Mouse (Mus musculus) megakaryocyte, adult 5-6 weeks (primary cell): ENCODE results near the gene Rab30. TPM values are rescaled to one million over a fixed set of nuclear protein-coding genes. Genes with fewer than 3 reads are reported as not detected.

Experiments
- ATAC-seq: 2 replicates; pipeline ENCODE4 v1.8.0; 2016; ENCODE audit warnings: mild to moderate bottlenecking, inconsistent platforms; ENCODE audit not compliant: poor library complexity, severe bottlenecking
- total RNA-seq, 2 experiments: library from RNA; stranded (forward) in 1 of 2; stranded (reverse) in 1 of 2; fragments of 153-499, 151-499 nt in 1 of 2; fragments of 221-1000, 200-1000 nt in 1 of 2; gene quantifications; 2 replicates each; pipeline versions ENCODE4 v1.2.3 to v1.2.4; 2015 to 2017

Rab30 gene
- total RNA-seq, 2 experiments from 2014 or later, result 0.02 to 0.11 TPM

DNA sequence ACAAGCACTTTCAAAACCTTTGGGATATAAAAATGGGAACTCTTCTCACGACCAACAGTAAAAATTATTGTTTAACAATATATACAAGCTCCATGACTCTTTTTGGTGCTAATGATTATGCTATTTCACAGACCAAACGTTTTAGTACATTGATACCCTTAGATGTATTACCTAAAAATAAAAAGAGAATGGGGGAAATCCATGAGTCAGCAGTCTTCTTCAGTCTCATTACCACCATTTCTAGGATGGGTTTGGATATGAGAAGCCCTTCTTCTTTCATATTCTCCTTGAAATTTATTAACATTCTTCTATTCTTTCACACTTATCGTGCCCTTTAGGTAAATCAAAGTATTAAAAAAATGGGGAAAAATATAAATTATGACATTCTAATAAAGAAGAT, 95.0 kb downstream of the Rab30 start:
- ATAC-seq, result no peak

DNA sequence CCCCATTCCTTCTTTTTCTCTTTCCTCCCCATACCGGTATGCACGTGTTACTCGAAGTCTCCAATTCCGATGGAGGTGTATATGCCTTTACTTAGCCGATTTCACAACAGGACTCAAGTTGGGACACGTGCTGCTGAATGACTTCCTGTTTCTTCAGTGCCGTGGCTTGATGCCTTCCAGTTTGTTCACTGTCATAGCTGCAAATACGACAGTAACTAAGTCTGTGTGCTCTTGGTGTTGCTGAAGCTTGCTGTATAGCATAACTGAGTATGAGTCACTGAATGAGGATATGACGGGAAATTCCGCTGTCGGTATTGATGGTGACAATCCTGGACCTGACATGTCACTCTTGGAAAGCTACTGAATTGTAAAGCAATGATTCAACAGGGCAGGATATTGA, 95.8 kb downstream of the Rab30 start:
- peak; percentile 92 for ATAC-seq

DNA sequence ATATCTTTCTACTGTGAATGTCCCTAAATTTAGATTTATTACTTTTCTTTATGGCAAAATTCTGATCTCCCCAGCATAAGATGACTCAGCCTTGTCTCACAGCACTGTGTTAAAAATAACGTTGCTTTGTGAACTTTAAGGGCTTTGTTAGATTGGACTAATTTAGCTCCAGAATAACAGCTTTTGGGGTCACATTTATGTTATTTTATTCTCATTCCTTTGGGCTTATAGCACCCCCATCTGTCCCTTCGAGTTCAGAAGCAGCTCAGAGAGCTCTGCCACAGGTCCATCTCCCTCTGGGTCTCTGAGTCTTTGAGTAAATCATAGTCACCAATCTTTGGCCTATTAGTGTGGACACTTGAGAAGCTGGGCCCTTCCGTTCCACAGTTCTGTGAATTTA, 96.5 kb downstream of the Rab30 start:
- ATAC-seq, result no peak

DNA sequence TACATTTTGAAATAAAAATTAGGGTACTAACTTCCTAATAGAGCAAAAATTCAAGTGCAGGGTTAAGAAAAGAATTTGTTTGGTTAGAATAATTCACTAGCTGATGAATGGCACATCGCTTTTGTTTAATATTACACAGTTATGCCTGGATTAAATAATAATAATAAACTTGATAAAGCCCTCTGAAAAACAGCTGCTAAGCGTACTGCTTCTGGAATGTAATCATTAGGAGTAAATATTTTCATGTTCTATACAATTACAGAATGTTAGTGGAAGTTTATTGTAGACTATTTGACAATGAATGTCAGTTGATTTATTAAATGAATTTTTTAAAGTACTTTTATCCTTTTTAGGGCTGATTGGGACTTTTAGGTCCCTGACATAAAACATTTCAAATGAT, 100.9 kb downstream of the Rab30 start:
- no peak for ATAC-seq

DNA sequence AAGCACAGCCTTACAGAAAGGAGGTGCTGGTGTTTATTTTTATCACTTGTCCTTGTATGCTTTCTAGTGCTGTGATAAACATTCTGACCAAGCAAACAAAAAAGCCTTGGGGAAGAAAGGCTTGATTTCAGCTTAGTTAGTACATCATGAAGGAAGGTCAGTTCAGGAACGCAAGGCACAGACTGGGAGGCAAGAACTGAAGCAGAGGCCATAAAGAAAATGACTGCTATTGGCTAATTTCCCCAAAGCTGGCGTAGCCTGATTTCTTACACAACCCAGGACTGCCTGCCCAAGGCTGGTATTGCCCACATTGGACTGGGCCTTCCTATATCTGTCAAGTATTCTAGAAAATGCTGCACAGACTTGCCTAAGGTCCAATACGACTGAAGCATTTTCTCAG, 106.8 kb downstream of the Rab30 start:
- ATAC-seq, result no peak

DNA sequence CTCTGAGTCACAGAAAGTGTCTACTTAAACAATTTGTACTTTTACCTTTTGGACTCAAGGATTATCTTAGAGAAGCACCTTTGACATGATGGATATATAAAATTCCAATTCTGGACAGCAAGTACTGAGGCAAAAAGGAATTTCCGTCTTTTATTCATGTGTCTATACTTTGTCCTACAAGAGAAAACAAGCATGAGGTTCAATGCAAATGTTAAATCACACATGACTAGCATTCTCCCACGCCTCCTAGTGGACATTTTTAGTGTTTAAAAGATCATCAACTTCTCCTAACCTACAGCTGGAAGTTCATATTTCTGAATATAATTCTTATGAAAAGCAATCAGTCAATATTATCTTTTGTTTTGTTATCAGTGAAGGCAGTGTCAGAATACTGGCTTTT, 125.1 kb downstream of the Rab30 start:
- ATAC-seq, result peak; percentile 72

DNA sequence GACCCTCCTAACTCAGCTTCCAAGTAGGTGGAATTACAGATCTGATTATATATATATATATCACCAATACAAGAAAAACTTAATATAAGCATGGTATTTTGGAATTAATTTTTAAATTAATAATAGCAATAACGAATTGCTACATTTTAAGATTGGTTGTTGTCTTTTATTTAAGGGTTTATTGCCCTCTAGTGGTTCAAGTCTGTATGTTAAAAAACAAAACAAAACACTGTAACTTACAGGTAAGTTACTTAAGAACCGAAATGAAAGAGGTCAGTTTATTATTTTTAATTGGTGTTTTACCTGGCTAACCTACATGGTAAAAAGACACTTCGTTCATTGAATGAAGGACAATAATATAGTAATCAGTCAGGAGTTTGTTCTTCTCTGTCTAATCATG, 128.8 kb downstream of the Rab30 start:
- no peak for ATAC-seq

DNA sequence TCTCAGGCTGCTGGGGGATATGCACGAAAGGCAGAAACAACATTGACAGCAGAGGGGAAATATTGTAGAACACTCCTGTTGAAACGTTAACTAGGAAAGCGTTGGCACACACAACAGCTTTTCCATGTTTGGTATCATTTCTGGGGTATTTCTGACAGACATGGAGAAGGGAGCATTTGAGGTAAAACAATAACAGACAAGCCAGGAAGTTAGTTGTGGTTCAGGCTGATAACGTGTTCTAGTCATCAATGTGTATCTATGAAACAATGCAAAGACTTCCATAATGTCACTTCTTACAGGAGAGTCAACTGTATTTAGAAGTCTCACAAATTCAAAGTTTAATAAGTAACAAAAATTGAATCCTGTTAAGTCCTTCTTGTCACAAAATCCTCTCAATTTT, 130.2 kb downstream of the Rab30 start:
- ATAC-seq, result no peak

DNA sequence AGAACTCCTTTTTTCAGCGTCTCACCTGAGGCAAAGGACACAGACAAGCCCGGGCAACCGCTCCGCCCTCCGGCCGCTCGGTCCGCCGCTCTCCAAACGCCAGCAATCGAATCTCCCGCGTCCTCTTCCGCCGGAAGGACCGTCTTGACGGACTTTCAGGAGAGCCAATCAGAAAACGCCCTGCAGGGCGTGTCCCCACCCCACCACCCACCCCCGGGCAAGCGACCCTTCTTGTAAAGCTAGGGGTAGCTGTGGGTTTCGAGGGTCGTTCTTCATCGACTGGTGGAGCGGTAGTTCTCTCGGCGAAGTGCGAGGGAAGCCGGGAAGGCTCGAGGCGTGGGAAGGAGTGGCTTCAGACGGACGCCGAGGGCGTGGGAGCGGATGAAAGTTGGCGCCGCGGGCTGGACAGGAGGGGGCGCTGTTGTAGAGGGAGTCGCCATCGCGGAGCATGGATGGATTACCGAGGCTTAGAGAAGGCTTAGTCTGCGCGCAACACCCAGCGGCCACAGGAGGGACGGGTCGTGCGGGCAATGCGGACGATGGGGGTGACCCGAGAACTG, 132.8 kb downstream of the Rab30 start, which contains the start of the genes Ddias and Prcp:
Gene Ddias (minus strand): TSS at position 132 of the 560 bp plus-strand sequence.
Gene Prcp (plus strand): TSS at position 355 of the 560 bp plus-strand sequence.
- ATAC-seq, result peak; percentile 58

DNA sequence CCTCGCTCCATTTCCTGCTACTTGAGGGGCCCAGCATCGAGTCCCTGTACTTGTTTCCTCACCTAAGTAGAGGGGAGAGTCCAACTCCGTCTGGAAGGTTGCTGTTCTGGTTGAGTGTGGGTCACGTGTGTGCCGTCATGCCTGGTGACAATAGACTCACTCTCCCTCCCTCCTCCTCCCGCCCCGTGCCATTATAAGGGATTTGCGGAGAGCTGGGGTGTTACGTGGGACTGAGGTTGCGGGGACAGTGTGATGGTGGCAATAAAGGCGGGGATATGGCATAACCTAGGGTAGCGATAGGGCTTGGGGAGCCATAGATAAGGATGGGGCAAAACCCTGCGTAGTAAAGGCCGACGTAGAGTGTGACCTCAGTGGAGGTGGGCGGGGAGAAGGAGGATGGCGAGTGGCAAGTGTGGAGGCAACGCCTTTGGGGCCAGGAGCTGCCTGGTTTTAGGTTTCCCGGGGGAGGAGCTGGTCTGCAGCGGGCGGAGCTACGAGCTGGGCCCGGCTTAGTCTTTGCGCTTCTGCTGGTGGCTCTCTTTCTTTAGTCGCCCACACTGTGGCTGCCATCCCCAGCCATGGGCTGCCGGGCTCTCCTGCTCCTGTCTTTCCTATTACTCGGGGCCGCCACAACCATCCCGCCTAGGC, 133.5 kb downstream of the Rab30 start:
- peak; percentile 63 for ATAC-seq

DNA sequence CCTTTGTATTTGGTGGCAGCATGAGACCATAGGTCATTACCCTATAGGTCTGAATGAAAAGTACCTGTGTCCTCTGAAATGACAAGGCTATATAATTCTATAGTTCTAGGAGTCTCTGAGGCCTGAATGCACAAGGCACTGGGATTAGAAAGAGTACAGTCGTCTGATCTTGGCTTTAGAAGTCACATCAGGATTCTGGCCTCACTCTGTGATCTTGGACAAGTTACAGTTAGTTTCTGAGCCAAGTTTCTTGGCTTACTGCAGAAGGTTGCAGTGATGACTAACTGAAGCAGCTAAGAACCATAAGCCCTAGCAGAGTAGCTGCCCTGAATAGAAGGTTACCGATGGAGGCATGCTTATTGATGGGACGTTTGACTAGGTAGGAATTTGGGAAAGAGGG, 134.7 kb downstream of the Rab30 start:
- no peak for ATAC-seq

DNA sequence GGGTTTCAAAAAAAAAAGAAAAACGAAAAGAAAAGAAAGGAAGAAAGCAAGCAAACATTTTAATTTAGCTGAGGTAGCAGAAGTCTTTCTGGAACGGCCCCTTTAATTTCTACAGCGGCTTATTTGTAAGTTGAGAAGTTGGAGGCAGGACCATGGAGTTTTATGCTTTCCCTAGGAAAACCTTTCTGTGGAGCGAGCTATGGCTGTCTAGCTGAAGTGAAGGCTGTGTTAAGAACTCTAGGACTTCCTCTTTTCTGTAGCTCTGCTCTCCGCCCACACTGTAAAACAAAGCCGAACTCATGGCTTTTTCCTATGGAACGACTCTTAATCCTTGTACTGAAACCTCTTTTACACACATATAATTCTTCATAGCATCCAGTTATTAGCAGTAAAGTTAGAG, 135.1 kb downstream of the Rab30 start:
- no peak for ATAC-seq

DNA sequence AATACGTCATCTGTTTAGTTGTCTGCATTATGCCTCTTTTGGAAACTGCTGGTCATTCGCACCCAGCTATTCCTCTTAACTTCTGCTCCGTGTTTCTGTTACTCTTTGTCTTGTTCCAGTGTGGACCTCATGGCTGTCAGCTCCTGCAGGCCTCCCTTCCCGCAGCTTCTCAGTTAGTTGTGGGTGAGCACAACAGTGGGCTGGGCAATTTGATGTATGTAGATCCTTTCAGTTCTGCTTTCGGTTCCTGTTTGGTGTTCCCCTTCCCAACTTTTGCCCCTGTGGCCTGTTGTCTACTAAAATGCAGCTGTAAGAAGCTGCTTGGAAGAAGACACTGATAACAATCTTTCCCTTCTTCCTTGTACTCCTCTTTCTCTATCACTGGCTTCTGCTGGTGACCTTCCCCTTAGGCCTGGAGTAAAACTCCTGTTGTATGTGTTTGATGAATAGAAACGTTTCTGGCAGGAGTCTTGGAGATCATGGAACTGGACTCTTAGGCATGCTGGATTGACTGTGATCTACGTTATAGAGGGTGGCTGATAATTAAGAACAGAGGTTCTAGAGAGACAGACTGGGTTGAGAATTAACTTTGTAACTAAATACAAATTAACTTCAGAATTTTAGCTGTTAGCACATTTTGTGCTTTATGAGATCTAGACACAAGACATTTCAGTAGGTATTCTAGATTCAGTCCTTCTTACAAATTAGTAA, 137.3 kb downstream of the Rab30 start:
- peak; percentile 31 for ATAC-seq

DNA sequence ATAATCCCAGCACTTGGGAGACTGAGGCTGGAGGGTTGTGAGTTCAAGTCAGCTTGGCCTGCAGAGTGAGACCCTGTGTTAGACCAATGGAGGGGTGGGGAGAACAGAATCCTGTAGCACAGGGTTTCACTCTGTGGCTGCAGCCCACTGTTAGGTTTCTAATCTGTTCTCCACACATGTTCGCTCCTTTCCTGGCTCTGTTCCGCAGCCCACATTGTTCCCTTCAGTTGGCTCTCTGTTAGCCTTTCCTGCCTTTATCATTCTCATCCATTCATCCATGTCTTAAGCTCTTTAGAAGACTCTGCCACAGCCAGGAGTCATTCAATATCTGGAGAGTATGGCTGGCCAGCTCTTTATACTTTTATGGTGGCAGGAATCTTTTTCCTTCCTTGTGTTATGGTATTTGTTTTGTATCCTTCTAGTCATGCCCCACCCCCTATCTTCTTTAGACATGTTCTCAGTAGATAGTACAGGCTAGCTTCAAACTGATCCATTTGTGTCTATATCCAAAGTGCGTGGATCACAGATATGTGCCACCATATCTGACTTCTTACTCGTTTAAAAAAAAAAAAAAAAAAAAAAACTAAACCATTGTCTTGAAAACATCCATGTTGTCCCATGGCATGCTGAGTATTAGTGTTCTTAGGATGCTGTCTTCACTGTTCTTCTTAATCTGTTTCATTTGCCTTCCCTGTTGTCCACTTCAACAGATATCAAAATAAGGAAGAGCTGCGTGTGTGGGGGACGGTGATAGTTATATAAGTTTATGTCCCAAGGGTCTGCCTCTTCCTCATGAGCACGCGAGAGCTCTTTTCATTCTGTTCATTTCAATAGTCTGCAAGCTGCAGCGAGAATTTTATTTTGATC, 142.7 kb downstream of the Rab30 start:
- 0 out of 2 replicates have a peak, but pooled peaks have one; percentile 14 for ATAC-seq

DNA sequence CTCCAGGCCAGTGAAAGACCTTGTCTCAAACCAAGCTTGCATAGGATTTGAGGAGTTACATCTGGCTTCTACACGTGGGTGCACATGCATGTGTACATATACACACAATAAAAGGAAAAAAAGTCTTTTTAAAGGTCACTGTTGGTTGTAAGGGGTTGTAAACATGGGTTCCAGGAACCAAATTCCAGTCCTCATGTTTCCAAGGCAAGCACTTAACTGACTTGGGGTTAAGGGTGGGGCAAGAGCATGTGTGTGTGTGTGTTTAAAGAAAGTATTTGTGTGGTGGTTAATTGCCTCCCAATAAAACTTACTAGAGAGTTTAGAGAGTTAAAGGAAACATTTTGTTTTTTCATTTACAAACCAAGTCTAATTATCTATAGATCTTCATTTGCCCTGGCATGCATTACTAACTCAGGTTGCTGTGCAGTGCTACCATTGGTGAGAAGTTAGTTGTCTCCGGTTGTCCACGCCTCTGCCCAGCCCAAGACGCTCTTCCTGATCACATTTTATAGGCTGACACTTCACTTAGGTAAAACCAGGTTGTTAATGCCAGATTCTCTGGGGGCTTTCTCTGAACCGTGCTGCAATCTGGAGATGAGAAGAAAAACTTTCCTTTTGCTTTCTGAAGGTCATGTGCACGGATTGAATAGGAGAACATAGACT, 143.7 kb downstream of the Rab30 start:
- no peak for ATAC-seq

DNA sequence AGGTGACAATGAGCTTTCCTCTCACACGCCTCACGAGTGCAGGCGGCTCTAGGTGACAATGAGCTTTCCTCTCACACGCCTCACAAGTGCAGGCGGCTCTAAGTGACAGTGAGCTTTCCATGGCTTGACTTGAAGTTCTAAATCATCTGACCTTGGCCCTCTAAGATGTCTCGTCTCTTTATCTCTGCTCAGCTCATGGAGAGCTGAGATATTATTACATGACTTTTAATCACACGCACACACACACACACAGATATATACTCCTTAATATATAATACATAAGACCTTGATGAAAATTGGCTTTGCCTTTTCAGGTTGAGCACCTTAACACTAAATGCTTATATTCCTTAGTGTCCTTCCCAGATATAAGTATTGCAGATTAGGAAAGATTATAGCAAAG, 145.4 kb downstream of the Rab30 start:
- ATAC-seq, result no peak

DNA sequence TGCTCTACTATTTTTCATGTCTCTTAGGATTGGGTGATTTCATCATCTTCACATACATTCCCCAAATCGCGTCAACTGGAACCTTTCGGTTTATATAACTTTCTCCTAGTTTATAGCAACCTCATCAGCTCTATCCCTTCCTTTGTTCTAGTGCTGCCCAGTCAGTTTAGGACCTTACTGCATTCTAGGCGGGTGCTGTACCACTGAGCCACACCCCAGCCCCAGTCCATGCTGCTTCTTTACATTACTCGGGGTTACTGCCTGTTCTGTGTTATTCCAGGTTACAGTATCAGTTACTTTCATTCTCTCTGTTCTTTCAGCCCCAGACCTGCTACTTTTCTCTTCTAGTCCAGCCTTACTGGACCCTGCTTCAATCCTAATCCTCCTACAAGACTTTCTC, 145.8 kb downstream of the Rab30 start:
- no peak for ATAC-seq

DNA sequence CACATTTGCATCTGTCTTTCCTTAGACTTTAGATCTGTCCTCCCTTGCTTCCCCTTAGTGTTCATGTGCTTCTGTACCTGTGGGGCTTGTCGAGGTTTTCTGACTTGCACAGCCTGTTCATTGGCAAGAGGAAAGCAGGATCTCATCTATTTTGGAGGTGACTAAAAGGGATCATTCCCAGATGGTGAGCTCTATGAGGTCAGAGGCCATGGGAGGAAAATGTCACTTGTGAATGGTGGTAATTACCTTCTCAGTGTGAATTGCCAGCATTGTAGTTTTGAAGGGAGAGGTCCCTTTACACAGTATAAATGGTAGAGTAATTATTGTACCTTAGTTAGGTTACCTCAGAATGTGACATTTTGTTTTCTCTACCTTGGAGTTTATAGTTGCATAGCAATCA, 148.8 kb downstream of the Rab30 start:
- ATAC-seq, result no peak

DNA sequence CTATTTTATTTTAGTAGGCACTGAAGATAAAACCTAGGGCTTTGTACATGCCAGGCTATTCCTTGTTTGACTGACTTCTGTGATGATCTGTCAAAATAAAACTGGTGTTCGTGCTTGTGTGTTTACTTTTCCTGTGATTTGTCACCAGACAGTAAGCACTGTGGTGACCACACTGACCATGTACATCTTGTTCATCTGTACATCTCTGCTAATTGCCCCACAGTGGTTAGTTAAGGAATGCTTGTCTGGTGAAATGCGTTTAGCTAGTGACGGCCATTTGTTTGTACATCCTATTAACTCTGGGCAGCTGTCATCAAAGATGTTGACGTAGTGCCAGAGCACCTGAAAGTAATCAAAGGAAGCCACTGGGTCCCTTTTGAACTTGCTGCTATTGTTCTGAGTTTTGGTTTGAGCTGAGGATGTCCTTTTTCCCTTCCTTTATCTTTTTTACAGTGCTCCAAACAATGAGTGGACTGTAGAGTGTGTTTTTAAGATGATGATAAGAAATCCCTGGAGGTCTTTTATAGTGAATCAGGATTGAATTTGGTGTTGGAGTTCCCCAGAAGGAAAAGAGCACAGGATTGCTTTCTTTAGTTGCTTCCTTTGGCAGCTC, 149.3 kb downstream of the Rab30 start:
- no peak for ATAC-seq

DNA sequence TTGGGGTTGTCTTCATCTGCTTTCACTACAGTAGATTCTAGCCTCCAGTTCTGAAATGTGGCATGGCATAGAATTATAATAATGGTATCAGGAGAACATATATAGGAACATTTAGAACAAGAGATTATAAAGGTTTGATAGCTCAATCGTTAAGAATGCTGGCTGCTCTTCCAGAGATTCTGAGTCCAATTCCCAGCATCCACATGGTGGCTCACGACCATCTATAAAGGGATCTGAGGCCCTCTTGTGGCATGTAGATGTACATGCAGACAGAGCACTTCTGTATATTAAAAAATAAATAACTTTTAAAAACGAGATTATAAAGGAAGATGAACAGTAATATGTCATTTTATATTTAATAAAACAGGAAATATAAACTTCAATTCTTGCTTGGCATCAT, 152.1 kb downstream of the Rab30 start:
- ATAC-seq, result peak; percentile 74
